Mouse (Mus musculus): ENCODE data around the gene Abr. TPM values are rescaled to one million over a fixed set of nuclear protein-coding genes. Genes with fewer than 3 reads are reported as not detected.

The Abr gene
- polyA plus RNA-seq, 1 experiment: 54.8 TPM

- 83% methylated on average over 13 of the region's 13 CpGs for WGBS
- DNase-seq: no peak
- no peak for TF ChIP-seq POLR2A (IDR thresholded peaks at IDR 0.05; ENCODE audit: borderline replicate concordance, extremely low read depth, low read depth, low read length)
- TF ChIP-seq CTCF (IDR thresholded peaks at IDR 0.05; ENCODE audit: insufficient read depth, low read length): no peak
- Histone ChIP-seq H3K4me3 (replicated peaks; ENCODE audit: extremely low read depth, low read depth, low read length) (no peak overlapping the region), H3K4me1 (ENCODE audit: control insufficient read depth, insufficient read depth, low read length) (peaks cover 3% of the 10 kb centered on the region; the same call in 1 of the 2 replicates)
These were observed 143.1 kb downstream of the Abr start for GRCm38 (mm10) chr11:76478676-76479655.

GRCm38 (mm10) chr11:76477095-76477525 lies 145.0 kb downstream of the Abr start:
- Histone ChIP-seq H3K4me3 (replicated peaks; ENCODE audit: extremely low read depth, low read depth, low read length) (no peak overlapping the region), H3K4me1 (ENCODE audit: control insufficient read depth, insufficient read depth, low read length) (no peaks in the 10 kb centered on the region)
- TF ChIP-seq POLR2A (IDR thresholded peaks at IDR 0.05; ENCODE audit: borderline replicate concordance, extremely low read depth, low read depth, low read length) (no peak), CTCF (IDR thresholded peaks at IDR 0.05; ENCODE audit: insufficient read depth, low read length) (no peak)
- WGBS: 43% methylated on average over 5 of the region's 5 CpGs
- no peak for DNase-seq

GRCm38 (mm10) chr11:76476376-76477094 lies 145.6 kb downstream of the Abr start:
- WGBS: 50% methylated on average over 8 of the region's 8 CpGs
- no peak for TF ChIP-seq CTCF (IDR thresholded peaks at IDR 0.05; ENCODE audit: insufficient read depth, low read length)
- TF ChIP-seq POLR2A (IDR thresholded peaks at IDR 0.05; ENCODE audit: borderline replicate concordance, extremely low read depth, low read depth, low read length): no peak
- DNase-seq: no peak
- Histone ChIP-seq H3K4me1 (ENCODE audit: control insufficient read depth, insufficient read depth, low read length) (no peaks in the 10 kb centered on the region), H3K4me3 (replicated peaks; ENCODE audit: extremely low read depth, low read depth, low read length) (no peak overlapping the region)

- Histone ChIP-seq H3K4me3 (replicated peaks; ENCODE audit: extremely low read depth, low read depth, low read length) (no peak overlapping the region), H3K4me1 (ENCODE audit: control insufficient read depth, insufficient read depth, low read length) (peaks cover 4% of the 10 kb centered on the region; the same call in 1 of the 2 replicates)
- TF ChIP-seq CTCF (IDR thresholded peaks at IDR 0.05; ENCODE audit: insufficient read depth, low read length) (no peak), POLR2A (IDR thresholded peaks at IDR 0.05; ENCODE audit: borderline replicate concordance, extremely low read depth, low read depth, low read length) (no peak)
- WGBS: 56% methylated on average over 5 of the region's 5 CpGs
- no peak for DNase-seq
These were observed 149.5 kb downstream of the Abr start for GRCm38 (mm10) chr11:76472617-76473016.

GRCm38 (mm10) chr11:76469311-76469998 lies 152.7 kb downstream of the Abr start:
- Histone ChIP-seq H3K4me3 (replicated peaks; ENCODE audit: extremely low read depth, low read depth, low read length) (no peak overlapping the region), H3K4me1 (ENCODE audit: control insufficient read depth, insufficient read depth, low read length) (peaks cover 4% of the 10 kb centered on the region; the same call in 1 of the 2 replicates)
- TF ChIP-seq POLR2A (IDR thresholded peaks at IDR 0.05; ENCODE audit: borderline replicate concordance, extremely low read depth, low read depth, low read length): no peak
- no peak for TF ChIP-seq CTCF (IDR thresholded peaks at IDR 0.05; ENCODE audit: insufficient read depth, low read length)
- DNase-seq: no peak
- 54% methylated on average over 11 of the region's 11 CpGs for WGBS

- no peak for TF ChIP-seq POLR2A (IDR thresholded peaks at IDR 0.05; ENCODE audit: borderline replicate concordance, extremely low read depth, low read depth, low read length)
- no peak for TF ChIP-seq CTCF (IDR thresholded peaks at IDR 0.05; ENCODE audit: insufficient read depth, low read length)
- 23% methylated on average over 6 of the region's 6 CpGs for WGBS
- Histone ChIP-seq H3K4me1 (ENCODE audit: control insufficient read depth, insufficient read depth, low read length) (peaks cover 4% of the 10 kb centered on the region; the same call in 1 of the 2 replicates), H3K4me3 (replicated peaks; ENCODE audit: extremely low read depth, low read depth, low read length) (no peak overlapping the region)
- no peak for DNase-seq
These were observed 153.8 kb downstream of the Abr start for GRCm38 (mm10) chr11:76468347-76468746.

- Histone ChIP-seq H3K4me3 (replicated peaks; ENCODE audit: extremely low read depth, low read depth, low read length) (no peak overlapping the region), H3K4me1 (ENCODE audit: control insufficient read depth, insufficient read depth, low read length) (peaks cover 4% of the 10 kb centered on the region; the same call in 1 of the 2 replicates)
- TF ChIP-seq CTCF (IDR thresholded peaks at IDR 0.05; ENCODE audit: insufficient read depth, low read length): no peak
- no peak for TF ChIP-seq POLR2A (IDR thresholded peaks at IDR 0.05; ENCODE audit: borderline replicate concordance, extremely low read depth, low read depth, low read length)
- DNase-seq: no peak
- WGBS: 56% methylated on average over 8 of the region's 8 CpGs
These were observed 154.6 kb downstream of the Abr start for GRCm38 (mm10) chr11:76467487-76468005.

- TF ChIP-seq CTCF (IDR thresholded peaks at IDR 0.05; ENCODE audit: insufficient read depth, low read length) (no peak), POLR2A (IDR thresholded peaks at IDR 0.05; ENCODE audit: borderline replicate concordance, extremely low read depth, low read depth, low read length) (no peak)
- WGBS: 83% methylated on average over 10 of the region's 10 CpGs
- no peak for DNase-seq
- H3K4me3 ChIP-seq (replicated peaks; ENCODE audit: extremely low read depth, low read depth, low read length): no peak overlapping the region
- peaks cover 4% of the 10 kb centered on the region; the same call in 1 of the 2 replicates for H3K4me1 ChIP-seq (ENCODE audit: control insufficient read depth, insufficient read depth, low read length)
These were observed 155.0 kb downstream of the Abr start for GRCm38 (mm10) chr11:76467073-76467472.
